Mouse (Mus musculus): Measurements from ENCODE around the gene Myo1b. TPM values are rescaled to one million over a fixed set of nuclear protein-coding genes. Genes with fewer than 3 reads are reported as not detected.
"Not testable (repeated sequence)": the region's sequence is repeated elsewhere in the genome, so short reads cannot be mapped to it uniquely, and the experiment has no call there.

Myo1b gene
- polyA plus RNA-seq, 1 experiment from 2014 or later, result 68.3 TPM

- Histone ChIP-seq H3K27me3 (ENCODE audit: insufficient read depth, low read length) (no peaks in the 10 kb centered on the region), H3K9ac (replicated peaks; ENCODE audit: low read length) (no peak overlapping the region), H3K4me1 (ENCODE audit: insufficient read depth, low read length) (peaks cover 45% of the 10 kb centered on the region), H3K27ac (ENCODE audit: low read length) (no peak overlapping the region), H3K4me2 (replicated peaks; ENCODE audit: low read depth, low read length) (no peak overlapping the region), H3K9me3 (ENCODE audit: low read length) (no peaks in the 10 kb centered on the region), H3K4me3 (ENCODE audit: low read length) (no peak overlapping the region), H3K36me3 (ENCODE audit: insufficient read depth, low read length) (peaks cover 8% of the 10 kb centered on the region)
- no peak for ATAC-seq (ENCODE audit: low FRiP score, low TSS enrichment)
- 92% methylated on average over 2 of the region's 2 CpGs for WGBS
Observed at GRCm38 (mm10) chr1:51883211-51883610, 32.7 kb downstream of the Myo1b start.

GRCm38 (mm10) chr1:51882752-51883151, 33.1 kb downstream of the Myo1b start:
- Histone ChIP-seq H3K36me3 (ENCODE audit: insufficient read depth, low read length) (peaks cover 8% of the 10 kb centered on the region), H3K9me3 (ENCODE audit: low read length) (no peaks in the 10 kb centered on the region), H3K4me1 (ENCODE audit: insufficient read depth, low read length) (peaks cover 41% of the 10 kb centered on the region), H3K9ac (replicated peaks; ENCODE audit: low read length) (no peak overlapping the region), H3K27me3 (ENCODE audit: insufficient read depth, low read length) (no peaks in the 10 kb centered on the region), H3K4me3 (ENCODE audit: low read length) (no peak overlapping the region), H3K27ac (ENCODE audit: low read length) (no peak overlapping the region), H3K4me2 (replicated peaks; ENCODE audit: low read depth, low read length) (no peak overlapping the region)
- WGBS, result 95% methylated on average over 10 of the region's 10 CpGs
- ATAC-seq (ENCODE audit: low FRiP score, low TSS enrichment), result no peak

GRCm38 (mm10) chr1:51879927-51880814, 35.7 kb downstream of the Myo1b start:
- Histone ChIP-seq H3K27ac (ENCODE audit: low read length) (peak overlapping the region; percentile 57), H3K36me3 (ENCODE audit: insufficient read depth, low read length) (peaks cover 8% of the 10 kb centered on the region), H3K4me2 (replicated peaks; ENCODE audit: low read depth, low read length) (no peak overlapping the region; the same call in 1 of the 2 replicates), H3K27me3 (ENCODE audit: insufficient read depth, low read length) (no peaks in the 10 kb centered on the region), H3K9me3 (ENCODE audit: low read length) (no peaks in the 10 kb centered on the region), H3K9ac (replicated peaks; ENCODE audit: low read length) (no peak overlapping the region), H3K4me1 (ENCODE audit: insufficient read depth, low read length) (peaks cover 21% of the 10 kb centered on the region), H3K4me3 (ENCODE audit: low read length) (no peak overlapping the region)
- 47% methylated on average over 11 of the region's 12 CpGs for WGBS
- ATAC-seq (ENCODE audit: low FRiP score, low TSS enrichment), result no peak

GRCm38 (mm10) chr1:51879333-51879770, 36.5 kb downstream of the Myo1b start:
- no peaks in the 10 kb centered on the region for H3K9me3 ChIP-seq (ENCODE audit: low read length)
- no peak overlapping the region; the same call in 1 of the 2 replicates for H3K4me2 ChIP-seq (replicated peaks; ENCODE audit: low read depth, low read length)
- H3K4me3 ChIP-seq (ENCODE audit: low read length), result no peak overlapping the region
- peak overlapping the region; percentile 57 for H3K27ac ChIP-seq (ENCODE audit: low read length)
- peaks cover 21% of the 10 kb centered on the region for H3K4me1 ChIP-seq (ENCODE audit: insufficient read depth, low read length)
- ATAC-seq (ENCODE audit: low FRiP score, low TSS enrichment), result peak; percentile 64; the same call in 1 of the 2 replicates
- H3K36me3 ChIP-seq (ENCODE audit: insufficient read depth, low read length), result peaks cover 8% of the 10 kb centered on the region
- no peak overlapping the region for H3K9ac ChIP-seq (replicated peaks; ENCODE audit: low read length)
- no peaks in the 10 kb centered on the region for H3K27me3 ChIP-seq (ENCODE audit: insufficient read depth, low read length)
- WGBS, result 15% methylated on average over 9 of the region's 9 CpGs

GRCm38 (mm10) chr1:51875462-51876225, 40.2 kb downstream of the Myo1b start:
- Histone ChIP-seq H3K9me3 (ENCODE audit: low read length) (no peaks in the 10 kb centered on the region), H3K4me1 (ENCODE audit: insufficient read depth, low read length) (peaks cover 26% of the 10 kb centered on the region), H3K27me3 (ENCODE audit: insufficient read depth, low read length) (no peaks in the 10 kb centered on the region), H3K9ac (replicated peaks; ENCODE audit: low read length) (no peak overlapping the region), H3K27ac (ENCODE audit: low read length) (no peak overlapping the region), H3K36me3 (ENCODE audit: insufficient read depth, low read length) (no peaks in the 10 kb centered on the region), H3K4me3 (ENCODE audit: low read length) (no peak overlapping the region), H3K4me2 (replicated peaks; ENCODE audit: low read depth, low read length) (no peak overlapping the region)
- no peak for ATAC-seq (ENCODE audit: low FRiP score, low TSS enrichment)
- WGBS, result 87% methylated on average over 15 of the region's 15 CpGs

GRCm38 (mm10) chr1:51872493-51873261, 43.2 kb downstream of the Myo1b start:
- Histone ChIP-seq H3K9me3 (ENCODE audit: low read length) (0 out of 2 replicates have a peak, but pooled peaks cover 3% of the 10 kb centered on the region), H3K36me3 (ENCODE audit: insufficient read depth, low read length) (peaks cover 3% of the 10 kb centered on the region; the same call in 1 of the 2 replicates), H3K27ac (ENCODE audit: low read length) (no peak overlapping the region), H3K9ac (replicated peaks; ENCODE audit: low read length) (no peak overlapping the region), H3K4me3 (ENCODE audit: low read length) (no peak overlapping the region), H3K4me2 (replicated peaks; ENCODE audit: low read depth, low read length) (no peak overlapping the region), H3K27me3 (ENCODE audit: insufficient read depth, low read length) (no peaks in the 10 kb centered on the region), H3K4me1 (ENCODE audit: insufficient read depth, low read length) (0 out of 2 replicates have a peak, but pooled peaks cover 7% of the 10 kb centered on the region)
- no peak for ATAC-seq (ENCODE audit: low FRiP score, low TSS enrichment)
- WGBS, result 77% methylated on average over 7 of the region's 7 CpGs

GRCm38 (mm10) chr1:51871234-51871633, 44.6 kb downstream of the Myo1b start:
- not testable (repeated sequence) for H3K9ac ChIP-seq (replicated peaks; ENCODE audit: low read length); H3K27ac ChIP-seq (ENCODE audit: low read length); H3K27me3 ChIP-seq (ENCODE audit: insufficient read depth, low read length); H3K4me3 ChIP-seq (ENCODE audit: low read length); H3K4me1 ChIP-seq (ENCODE audit: insufficient read depth, low read length); H3K4me2 ChIP-seq (replicated peaks; ENCODE audit: low read depth, low read length); H3K9me3 ChIP-seq (ENCODE audit: low read length); H3K36me3 ChIP-seq (ENCODE audit: insufficient read depth, low read length)
- 43% methylated on average over 2 of the region's 2 CpGs for WGBS
- peak; percentile 51; the same call in 1 of the 2 replicates for ATAC-seq (ENCODE audit: low FRiP score, low TSS enrichment)

GRCm38 (mm10) chr1:51862828-51863421, 52.9 kb downstream of the Myo1b start:
- H3K9me3 ChIP-seq (ENCODE audit: low read length), result no peaks in the 10 kb centered on the region
- H3K4me2 ChIP-seq (replicated peaks; ENCODE audit: low read depth, low read length), result no peak overlapping the region
- peaks cover 6% of the 10 kb centered on the region; the same call in 1 of the 2 replicates for H3K36me3 ChIP-seq (ENCODE audit: insufficient read depth, low read length)
- 67% methylated on average over 8 of the region's 8 CpGs for WGBS
- no peaks in the 10 kb centered on the region; the same call in 1 of the 2 replicates for H3K4me1 ChIP-seq (ENCODE audit: insufficient read depth, low read length)
- H3K27me3 ChIP-seq (ENCODE audit: insufficient read depth, low read length), result no peaks in the 10 kb centered on the region
- H3K9ac ChIP-seq (replicated peaks; ENCODE audit: low read length), result no peak overlapping the region
- H3K4me3 ChIP-seq (ENCODE audit: low read length), result no peak overlapping the region
- ATAC-seq (ENCODE audit: low FRiP score, low TSS enrichment), result 0 out of 2 replicates have a peak, but pooled peaks have one; percentile 73
- H3K27ac ChIP-seq (ENCODE audit: low read length), result peak overlapping the region; percentile 72

- no peaks in the 10 kb centered on the region for H3K9me3 ChIP-seq (ENCODE audit: low read length)
- peaks cover 12% of the 10 kb centered on the region for H3K4me1 ChIP-seq (ENCODE audit: insufficient read depth, low read length)
- no peak for ATAC-seq (ENCODE audit: low FRiP score, low TSS enrichment)
- no peaks in the 10 kb centered on the region for H3K27me3 ChIP-seq (ENCODE audit: insufficient read depth, low read length)
- no peak overlapping the region for H3K4me3 ChIP-seq (ENCODE audit: low read length)
- H3K4me2 ChIP-seq (replicated peaks; ENCODE audit: low read depth, low read length), result no peak overlapping the region
- H3K36me3 ChIP-seq (ENCODE audit: insufficient read depth, low read length), result peaks cover 6% of the 10 kb centered on the region; the same call in 1 of the 2 replicates
- H3K9ac ChIP-seq (replicated peaks; ENCODE audit: low read length), result no peak overlapping the region
- 94% methylated on average over 10 of the region's 10 CpGs for WGBS
- H3K27ac ChIP-seq (ENCODE audit: low read length), result no peak overlapping the region
Observed at GRCm38 (mm10) chr1:51860837-51861236, 55.0 kb downstream of the Myo1b start.

Measured in kidney, embryonic 16.5 days (tissue).